Comparison of ENCODE assay signal across 10 mouse cellular contexts in the genomic region with DNA sequence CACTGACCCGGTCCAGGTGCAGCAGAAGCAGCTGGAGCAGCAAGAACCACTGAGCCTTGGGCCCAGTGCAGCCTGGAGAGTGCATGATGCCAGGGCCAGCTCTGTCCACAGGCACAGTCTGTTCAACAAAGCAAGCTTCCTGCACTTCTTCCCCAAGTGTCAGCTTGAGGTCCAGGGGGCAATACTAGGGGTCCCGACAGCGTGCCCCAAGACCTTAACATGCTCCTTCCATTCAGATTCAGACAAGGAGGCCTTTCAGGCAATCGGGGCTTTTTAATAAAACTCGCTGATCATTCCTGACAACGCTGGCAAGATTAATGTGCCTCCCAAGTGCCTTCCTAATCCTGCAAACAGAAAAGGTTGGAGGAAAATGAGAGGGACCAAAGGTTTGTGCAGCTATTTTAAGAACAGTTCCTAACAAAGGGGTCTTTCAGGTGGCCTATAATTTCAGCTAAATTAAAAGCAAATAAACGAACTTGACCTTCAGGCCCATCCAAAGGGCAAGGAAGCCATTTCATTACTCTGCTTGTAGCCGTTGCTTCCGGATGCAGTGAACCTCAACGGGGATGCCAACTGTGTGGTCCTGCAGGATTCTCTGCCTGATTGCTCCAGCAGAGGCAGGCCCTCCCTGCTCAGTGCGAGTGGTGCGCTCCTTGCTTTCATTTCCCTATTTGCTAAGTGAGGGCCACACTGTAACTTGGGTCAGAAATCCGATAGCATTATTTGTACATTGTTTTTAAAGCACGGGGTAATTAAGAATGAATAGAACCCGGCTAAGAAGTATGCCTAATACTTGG. TPM values are rescaled to one million over a fixed set of nuclear protein-coding genes. Genes with fewer than 3 reads are reported as not detected.
A peak's percentile ranks its signal among the peaks of the same experiment; 100 is the strongest.
DNase-seq lines count a peak whose midpoint lies in the region; ATAC-seq lines count a peak whose summit lies in the region.
"Had no signal": no experiment of that assay in that cellular context is flagged by ENCODE, and none has a peak within 500 bp of the region (broad histone marks: within the 10 kb centered on the region; RNA-seq: fewer than 3 reads in every experiment).

No protein-coding gene starts in this region.

- no peak overlapping the region for H3K4me3 ChIP-seq in neural tube, embryonic 15.5 days (replicated peaks)
- H3K4me3 ChIP-seq in hindbrain, embryonic 14.5 days (replicated peaks; ENCODE audit: low read length): no peak overlapping the region
- H3K4me3 ChIP-seq: lung, embryonic 15.5 days had no signal

- peak; percentile 63 for DNase-seq in neural tube, embryonic 10.5 days (ENCODE audit: extremely low spot score, low spot score)
- peak; percentile 55 for DNase-seq in hindbrain, embryonic 14.5 days (ENCODE audit: low spot score)
- DNase-seq in urinary bladder, postnatal 25 days (ENCODE audit: low spot score): no peak
- DNase-seq in lung, postnatal 10 days: no peak
- DNase-seq: cerebellum, adult 9-10 months; heart, postnatal 36 days had no signal

- H3K36me3 ChIP-seq in neural tube, embryonic 15.5 days: no peaks in the 10 kb centered on the region
- no peaks in the 10 kb centered on the region for H3K36me3 ChIP-seq in hindbrain, embryonic 14.5 days (replicated peaks; ENCODE audit: control insufficient read depth, insufficient read depth)
- H3K36me3 ChIP-seq: lung, embryonic 15.5 days had no signal

- H3K9me3 ChIP-seq in neural tube, embryonic 15.5 days (replicated peaks): no peaks in the 10 kb centered on the region
- no peaks in the 10 kb centered on the region for H3K9me3 ChIP-seq in hindbrain, embryonic 14.5 days (ENCODE audit: control insufficient read depth, low read length)
- H3K9me3 ChIP-seq: lung, embryonic 15.5 days had no signal

- no peak overlapping the region for H3K4me2 ChIP-seq in neural tube, embryonic 15.5 days
- no peak overlapping the region; the same call in 1 of the 2 replicates for H3K4me2 ChIP-seq in hindbrain, embryonic 14.5 days (replicated peaks)
- H3K4me2 ChIP-seq: lung, embryonic 15.5 days had no signal

- WGBS in neural tube, embryonic 15.5 days: 37% methylated on average over 15 of the region's 15 CpGs
- 36% methylated on average over 15 of the region's 15 CpGs for WGBS in hindbrain, embryonic 14.5 days

- H3K9ac ChIP-seq in neural tube, embryonic 15.5 days (replicated peaks): no peak overlapping the region
- no peak overlapping the region for H3K9ac ChIP-seq in hindbrain, embryonic 14.5 days
- H3K9ac ChIP-seq: lung, embryonic 15.5 days had no signal

- peaks cover 14% of the 10 kb centered on the region for H3K4me1 ChIP-seq in neural tube, embryonic 15.5 days
- peaks cover 23% of the 10 kb centered on the region for H3K4me1 ChIP-seq in hindbrain, embryonic 14.5 days (replicated peaks; ENCODE audit: control insufficient read depth, insufficient read depth, low read length)

- no peak overlapping the region for H3K27ac ChIP-seq in neural tube, embryonic 15.5 days (replicated peaks)
- H3K27ac ChIP-seq in hindbrain, embryonic 14.5 days: 0 out of 2 replicates have a peak overlapping the region, but pooled peaks have one; percentile 11
- H3K27ac ChIP-seq: lung, embryonic 15.5 days had no signal

- no peaks in the 10 kb centered on the region for H3K27me3 ChIP-seq in neural tube, embryonic 15.5 days (replicated peaks)
- no peaks in the 10 kb centered on the region for H3K27me3 ChIP-seq in hindbrain, embryonic 14.5 days (ENCODE audit: control insufficient read depth, insufficient read depth, low read length)
- H3K27me3 ChIP-seq: lung, embryonic 15.5 days had no signal

- ATAC-seq in neural tube, embryonic 15.5 days (ENCODE audit: low FRiP score): no peak; the same call in 1 of the 2 replicates
- no peak for ATAC-seq in hindbrain, embryonic 14.5 days (ENCODE audit: low FRiP score)
- ATAC-seq in megakaryocyte progenitor cell, adult 5-6 weeks (replicated peaks; ENCODE audit: poor library complexity): peak; percentile 77
- no peak for ATAC-seq in megakaryocyte-erythroid progenitor cell, adult 5-6 weeks (replicated peaks; ENCODE audit: low FRiP score, low TSS enrichment, poor library complexity, severe bottlenecking)

RNA-seq across cellular contexts. Expression of a gene that starts 31.2 kb away (rescaled TPM):
- 1.4 and 2.2 TPM in 2 replicates for polyA plus RNA-seq in neural tube, embryonic 15.5 days (2015; fragmentation: Nextera tagmentation; extraction: Ambion mirVana)
- 3.4 and 3.8 TPM in 2 replicates for polyA plus RNA-seq in hindbrain, embryonic 14.5 days (2014; fragmentation: Nextera tagmentation; extraction: Ambion mirVana)
- total RNA-seq in megakaryocyte progenitor cell, adult 5-6 weeks (2015): not detected in 2 replicates
- not detected in 2 replicates for total RNA-seq in megakaryocyte progenitor cell, adult 5-6 weeks (2017)
- total RNA-seq in megakaryocyte-erythroid progenitor cell, adult 5-6 weeks (2014; fragmentation: Nextera tagmentation): not detected in 2 replicates
- not detected in 2 replicates for total RNA-seq in megakaryocyte-erythroid progenitor cell, adult 5-6 weeks (2017)

Comparison
In these comparisons a context has a peak if more than half of its experiments do, and no peak if none do; other contexts are left out.
1. DNase-seq: peak in neural tube, embryonic 10.5 days (single experiment) and hindbrain, embryonic 14.5 days (single experiment); none in urinary bladder, postnatal 25 days (single experiment) and lung, postnatal 10 days (single experiment).